Mouse (Mus musculus): ENCODE measurements around the gene Ikzf1. TPM values are rescaled to one million over a fixed set of nuclear protein-coding genes. Genes with fewer than 3 reads are reported as not detected.

Gene Ikzf1
- polyA plus RNA-seq, 2 experiments from 2014 or later, result 133 to 140 TPM

- ATAC-seq, result no peak
Observed at GRCm38 (mm10) chr11:11766736-11767135, 81.9 kb downstream of the Ikzf1 start.

DNA sequence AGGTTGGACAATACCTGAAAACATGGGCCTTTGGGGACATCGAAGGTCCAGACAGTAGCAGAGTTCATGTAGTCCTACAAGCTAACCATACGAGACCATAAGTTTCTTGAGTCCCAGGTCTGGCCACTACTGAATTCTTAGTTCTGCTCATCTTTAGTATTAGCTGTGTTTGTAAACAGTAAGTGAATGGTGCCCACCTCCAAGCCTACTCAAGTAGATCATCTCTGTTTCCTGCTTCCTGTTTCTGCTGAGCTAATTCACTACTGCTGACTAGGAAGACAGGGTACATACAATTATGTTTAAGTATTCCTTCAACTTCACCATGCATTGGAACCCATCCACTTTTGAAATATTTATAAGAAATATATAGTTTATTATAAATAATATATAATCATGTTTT, 83.3 kb downstream of the Ikzf1 start:
- ATAC-seq, result no peak

DNA sequence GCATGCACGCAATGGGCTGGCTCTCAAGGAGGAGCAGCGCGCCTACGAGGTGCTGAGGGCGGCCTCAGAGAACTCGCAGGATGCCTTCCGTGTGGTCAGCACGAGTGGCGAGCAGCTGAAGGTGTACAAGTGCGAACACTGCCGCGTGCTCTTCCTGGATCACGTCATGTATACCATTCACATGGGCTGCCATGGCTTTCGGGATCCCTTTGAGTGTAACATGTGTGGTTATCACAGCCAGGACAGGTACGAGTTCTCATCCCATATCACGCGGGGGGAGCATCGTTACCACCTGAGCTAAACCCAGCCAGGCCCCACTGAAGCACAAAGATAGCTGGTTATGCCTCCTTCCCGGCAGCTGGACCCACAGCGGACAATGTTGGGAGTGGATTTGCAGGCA, 84.5 kb downstream of the Ikzf1 start:
- no peak for ATAC-seq

DNA sequence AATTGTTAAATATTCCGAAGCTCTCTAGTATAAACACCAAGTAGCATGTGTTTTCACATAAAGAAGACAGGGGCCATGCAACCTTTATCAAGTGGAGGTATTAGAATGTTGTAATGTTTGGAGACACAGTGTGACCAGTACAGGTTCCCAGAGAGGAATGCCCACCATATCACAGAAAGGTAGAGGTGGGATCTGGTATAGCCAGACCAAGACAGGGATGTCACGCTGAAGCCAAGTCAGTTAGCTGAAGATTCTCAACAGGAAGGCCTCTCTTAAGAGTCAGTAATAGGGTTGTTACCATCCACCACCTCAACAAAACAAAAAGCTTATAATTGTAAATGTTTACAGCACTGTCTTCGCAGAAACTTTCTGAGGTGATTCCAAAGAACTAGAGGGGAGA, 85.9 kb downstream of the Ikzf1 start:
- no peak for ATAC-seq

DNA sequence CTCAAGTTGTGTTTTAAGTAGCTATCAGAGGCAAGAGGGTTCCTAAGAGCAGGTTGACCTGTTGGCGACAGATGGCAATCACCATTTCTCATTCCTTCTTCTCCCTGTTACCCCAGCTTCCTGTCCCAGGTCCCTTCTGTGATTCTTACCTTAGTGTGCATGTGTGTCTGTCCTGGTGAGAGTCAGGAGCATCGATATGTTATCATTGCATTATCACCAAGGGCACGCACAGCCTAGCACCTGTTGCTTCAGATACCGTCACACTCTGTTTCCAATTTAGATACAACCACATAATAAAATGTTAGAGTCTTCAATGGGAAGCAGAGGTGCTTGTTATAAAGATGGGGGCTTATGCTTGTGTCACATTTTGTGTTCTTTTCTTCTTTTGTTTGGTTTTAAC, 87.4 kb downstream of the Ikzf1 start:
- no peak for ATAC-seq

- no peak for ATAC-seq
Observed at GRCm38 (mm10) chr11:11774384-11774783, 89.6 kb downstream of the Ikzf1 start.

DNA sequence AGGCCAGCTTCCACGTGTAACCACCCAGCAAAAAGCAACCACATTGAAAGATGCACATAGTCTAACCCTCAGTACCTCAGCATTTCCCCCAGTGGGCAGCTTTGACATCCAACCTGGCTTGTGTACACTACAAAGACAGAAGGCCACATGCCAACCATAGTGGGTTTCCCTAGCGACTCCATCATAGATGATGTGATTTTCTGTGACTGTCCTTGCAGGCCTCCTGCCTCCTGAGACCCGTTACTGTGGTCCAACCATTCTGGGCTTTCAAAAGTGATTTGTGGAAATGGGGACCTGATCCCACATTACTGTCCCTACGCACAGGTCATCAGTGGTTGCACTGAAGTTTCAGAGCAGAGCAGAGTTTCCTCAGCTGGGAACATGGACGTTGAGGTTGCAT, 90.1 kb downstream of the Ikzf1 start:
- ATAC-seq, result no peak

DNA sequence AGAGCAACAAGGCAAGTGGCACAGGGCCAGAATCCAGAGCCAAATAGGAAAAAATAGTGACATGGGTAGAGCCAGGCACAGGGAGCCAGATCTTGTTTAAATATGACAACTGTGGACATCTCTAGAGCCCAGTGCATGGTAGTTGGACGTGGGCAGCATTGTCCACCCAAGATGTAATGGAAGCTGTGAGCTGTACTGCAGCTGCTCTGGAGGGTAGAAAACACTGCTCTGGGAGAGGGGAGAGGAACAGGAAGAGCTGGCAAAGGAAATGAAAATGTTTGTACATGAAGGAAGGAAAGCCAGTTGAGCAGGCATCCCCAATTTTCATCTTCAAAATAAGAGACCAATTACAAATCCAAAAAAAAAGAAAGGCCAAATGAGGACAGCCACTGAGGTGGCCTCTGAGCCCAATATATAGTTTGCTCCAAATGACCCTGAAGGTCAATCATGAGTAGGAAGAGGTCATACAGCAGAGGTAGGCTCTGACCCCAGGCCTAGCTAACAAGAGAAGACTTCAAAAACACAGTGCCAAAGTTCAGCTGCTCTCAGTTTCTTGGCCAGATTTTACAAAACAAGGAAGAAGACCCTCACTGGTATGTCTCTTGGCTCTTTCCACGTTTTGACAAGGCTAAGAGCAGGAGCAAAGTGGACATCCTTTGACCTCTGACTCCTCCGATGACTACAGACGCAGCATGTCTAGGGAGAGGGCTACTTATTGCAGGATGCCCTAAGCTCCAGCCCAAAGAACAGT, 91.4 kb downstream of the Ikzf1 start:
- no peak for ATAC-seq

GRCm38 (mm10) chr11:11776822-11777174, 92.0 kb downstream of the Ikzf1 start:
- no peak for ATAC-seq

GRCm38 (mm10) chr11:11777246-11777645, 92.4 kb downstream of the Ikzf1 start:
- no peak for ATAC-seq

GRCm38 (mm10) chr11:11777796-11778195, 93.0 kb downstream of the Ikzf1 start:
- no peak for ATAC-seq

- ATAC-seq, result no peak
Observed at GRCm38 (mm10) chr11:11778345-11778744, 93.5 kb downstream of the Ikzf1 start.

DNA sequence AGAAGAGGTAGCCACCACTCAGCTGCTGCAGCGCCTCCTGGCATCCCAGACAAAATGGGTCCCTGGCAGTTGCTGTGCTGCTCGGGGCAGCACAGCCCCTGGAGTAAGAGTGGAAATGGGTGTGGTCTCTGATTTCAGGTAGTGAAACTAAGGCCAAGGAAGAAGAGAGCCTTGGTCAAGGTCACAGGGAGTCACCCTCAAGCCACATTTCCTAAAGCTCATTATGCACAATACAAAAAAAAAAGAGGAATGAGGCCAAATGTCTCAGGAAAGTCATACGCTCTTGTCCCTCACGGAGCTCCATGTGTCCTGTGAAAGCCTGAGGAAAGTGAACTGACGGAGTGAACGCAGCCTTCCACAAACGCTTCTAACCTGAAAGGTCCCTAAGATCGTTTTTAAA, 96.9 kb downstream of the Ikzf1 start:
- no peak for ATAC-seq

DNA sequence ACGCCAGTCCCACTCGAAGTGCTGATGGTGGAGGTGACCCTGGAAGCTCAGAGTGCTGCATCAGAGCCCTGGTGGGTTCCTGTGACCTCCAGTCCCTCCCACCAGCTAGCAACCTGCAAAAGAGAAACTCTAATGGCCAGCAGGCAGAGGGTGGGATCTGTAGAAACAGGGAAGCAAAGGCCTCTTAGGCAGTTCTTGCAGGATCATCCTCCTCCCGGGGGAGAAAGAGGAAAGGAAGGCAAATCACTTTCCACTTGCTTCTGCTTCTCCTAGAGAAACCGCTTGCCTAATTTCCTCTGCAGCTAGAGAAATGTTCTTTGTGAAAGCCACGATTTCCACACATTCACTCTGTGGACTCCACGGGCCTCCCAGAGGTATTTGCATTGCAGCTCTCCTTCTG, 100.7 kb downstream of the Ikzf1 start:
- ATAC-seq, result no peak

DNA sequence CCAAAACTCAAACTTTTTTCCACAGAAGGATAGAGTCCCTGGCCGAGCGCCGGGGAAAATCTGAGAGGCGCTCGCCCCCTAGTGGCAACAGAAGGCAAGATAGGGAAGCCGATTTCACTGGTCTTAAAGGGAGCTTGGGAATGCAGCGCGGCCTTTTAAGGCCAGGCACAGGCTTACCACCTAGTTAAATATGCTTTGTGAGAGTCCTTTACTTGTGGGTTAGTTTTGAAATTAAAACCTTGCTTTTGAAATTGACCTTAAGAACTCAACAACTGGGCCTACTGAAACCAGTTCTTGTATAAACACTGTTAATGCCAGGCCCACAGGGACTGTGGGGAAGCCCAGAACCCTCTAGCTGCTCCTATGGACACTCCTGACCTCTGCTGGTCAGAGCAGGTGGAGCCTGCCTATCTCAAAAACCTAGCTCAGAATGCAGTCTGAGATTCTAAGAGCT, 103.7 kb downstream of the Ikzf1 start:
- ATAC-seq, result peak; percentile 84

DNA sequence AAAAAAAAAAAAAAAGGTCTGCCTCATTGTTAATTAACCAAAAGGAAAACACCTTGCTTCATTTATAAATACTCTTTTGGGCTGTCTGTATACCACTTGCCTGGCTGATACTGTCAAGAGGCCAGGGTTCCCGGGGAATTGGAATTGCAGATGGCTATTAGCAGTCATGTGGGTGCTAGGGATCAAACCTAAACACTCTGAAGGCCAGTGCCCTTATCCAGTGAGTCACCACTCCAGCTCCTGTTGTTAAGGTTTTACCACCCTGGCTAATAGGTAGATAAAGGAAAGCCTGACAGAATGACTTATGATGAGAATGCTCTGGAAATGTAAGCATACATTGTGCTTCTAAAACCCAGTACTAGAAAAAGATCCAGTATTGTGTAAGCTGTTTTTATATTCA, 109.8 kb downstream of the Ikzf1 start:
- ATAC-seq, result no peak

DNA sequence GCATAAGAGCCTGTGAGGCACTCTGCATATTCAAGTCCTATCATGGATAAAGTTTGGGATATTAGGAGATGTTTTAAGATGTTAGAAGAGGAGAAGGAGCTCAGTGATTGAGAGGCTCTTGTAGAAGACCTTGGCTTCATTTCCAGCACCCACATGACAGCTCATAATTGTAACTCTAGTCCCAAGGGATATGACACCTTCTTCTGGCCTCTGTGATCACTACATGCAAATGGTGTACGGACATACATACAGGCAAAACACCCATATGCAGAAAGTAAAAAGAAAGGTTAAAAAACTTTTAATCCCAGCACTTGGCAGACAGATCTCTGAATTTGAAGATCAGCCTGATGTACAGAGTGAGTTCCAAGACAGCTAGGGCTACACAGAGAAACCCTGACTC, 113.9 kb downstream of the Ikzf1 start:
- ATAC-seq, result no peak

DNA sequence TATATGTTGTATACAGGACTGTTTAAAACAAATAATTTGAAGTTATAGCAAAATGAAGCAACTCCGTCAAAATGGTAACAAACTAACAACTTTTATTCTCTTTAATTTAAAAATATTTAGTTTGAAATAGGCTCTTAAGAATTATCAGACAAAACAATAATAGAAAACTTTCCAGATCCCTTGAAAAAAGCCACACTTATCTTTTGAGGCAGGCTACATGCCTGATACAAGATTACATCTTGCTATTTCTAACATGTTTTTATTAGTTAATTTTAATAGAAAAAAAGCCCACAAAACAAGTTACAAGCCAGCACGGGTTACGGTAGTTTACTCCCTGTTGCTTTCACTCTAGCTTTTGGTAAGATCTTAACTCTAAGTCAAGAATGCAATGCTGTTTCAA, 115.5 kb downstream of the Ikzf1 start:
- no peak for ATAC-seq

DNA sequence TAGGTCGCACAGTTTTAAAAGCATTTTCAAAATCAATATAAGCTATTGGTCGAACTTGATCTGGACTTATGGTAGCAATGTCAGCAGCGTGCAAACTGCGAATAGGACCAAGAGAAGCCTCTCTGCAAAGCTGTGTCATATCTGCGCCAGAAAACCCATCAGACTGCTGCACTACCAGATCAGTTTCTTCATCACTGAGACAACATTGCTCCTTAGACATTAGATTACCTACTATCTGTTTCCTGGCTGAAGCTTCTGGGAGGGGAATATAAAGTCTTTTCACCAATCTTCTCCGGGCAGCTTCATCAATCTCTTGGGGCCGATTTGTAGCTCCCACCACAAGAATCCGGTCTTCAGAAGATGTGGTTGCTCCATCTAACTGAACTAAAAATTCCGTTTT, 116.3 kb downstream of the Ikzf1 start:
- ATAC-seq, result no peak

- ATAC-seq, result no peak
Observed at GRCm38 (mm10) chr11:11804421-11804820, 119.6 kb downstream of the Ikzf1 start.

DNA sequence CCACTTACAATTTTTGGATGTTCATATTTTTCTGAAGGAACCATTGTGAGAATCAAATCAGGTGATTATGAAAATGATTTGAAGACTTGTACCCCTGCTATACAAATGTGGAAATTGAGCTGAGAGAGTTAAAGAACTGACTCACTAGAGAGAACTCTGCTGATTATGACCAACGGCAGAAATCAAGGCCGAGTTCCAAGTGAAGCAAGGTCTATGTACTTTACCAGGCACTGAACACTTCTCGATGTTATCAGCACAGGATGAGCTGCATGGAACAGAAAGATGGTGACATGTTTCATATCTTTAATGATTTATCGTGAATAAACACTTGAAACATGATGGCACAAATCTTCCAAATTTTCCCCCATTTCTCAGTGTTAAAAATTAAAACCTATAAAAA, 121.1 kb downstream of the Ikzf1 start:
- ATAC-seq, result no peak

DNA sequence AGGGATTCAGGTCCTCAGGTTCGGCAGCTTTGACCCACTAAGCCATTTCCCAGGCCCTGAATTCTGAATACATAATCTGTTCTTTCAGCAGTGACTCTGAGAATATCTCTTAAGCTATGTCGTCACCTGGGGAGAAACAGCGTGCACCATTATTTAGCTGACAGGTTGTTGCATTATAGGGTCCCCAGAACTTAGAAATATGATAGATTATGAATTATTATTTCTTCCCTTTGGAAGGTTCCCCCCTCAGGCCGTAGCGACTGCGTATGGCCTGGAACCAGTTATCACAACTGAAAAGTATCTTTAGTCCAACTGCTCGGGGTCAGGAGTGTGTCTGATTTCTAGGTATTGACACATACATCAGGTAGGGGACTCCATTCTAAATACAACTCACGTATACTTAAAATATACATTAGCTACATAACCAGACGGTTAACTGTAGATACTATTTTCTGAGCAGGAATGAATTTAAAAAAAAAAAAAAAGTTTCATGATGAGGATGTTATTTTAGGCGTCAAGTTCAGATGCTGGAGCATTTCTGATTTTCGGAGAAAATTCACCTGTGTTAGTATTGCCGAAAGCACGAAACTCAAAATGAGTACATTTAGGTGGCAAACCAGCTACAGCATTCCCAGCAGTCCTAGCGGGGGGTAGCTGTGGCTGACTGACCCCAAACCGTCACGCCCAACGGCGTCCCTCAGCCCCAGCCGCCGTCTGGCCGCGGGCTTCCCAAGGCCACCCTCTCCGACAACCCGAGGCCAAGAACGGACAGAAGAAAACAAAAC, 123.4 kb downstream of the Ikzf1 start:
- ATAC-seq, result no peak

DNA sequence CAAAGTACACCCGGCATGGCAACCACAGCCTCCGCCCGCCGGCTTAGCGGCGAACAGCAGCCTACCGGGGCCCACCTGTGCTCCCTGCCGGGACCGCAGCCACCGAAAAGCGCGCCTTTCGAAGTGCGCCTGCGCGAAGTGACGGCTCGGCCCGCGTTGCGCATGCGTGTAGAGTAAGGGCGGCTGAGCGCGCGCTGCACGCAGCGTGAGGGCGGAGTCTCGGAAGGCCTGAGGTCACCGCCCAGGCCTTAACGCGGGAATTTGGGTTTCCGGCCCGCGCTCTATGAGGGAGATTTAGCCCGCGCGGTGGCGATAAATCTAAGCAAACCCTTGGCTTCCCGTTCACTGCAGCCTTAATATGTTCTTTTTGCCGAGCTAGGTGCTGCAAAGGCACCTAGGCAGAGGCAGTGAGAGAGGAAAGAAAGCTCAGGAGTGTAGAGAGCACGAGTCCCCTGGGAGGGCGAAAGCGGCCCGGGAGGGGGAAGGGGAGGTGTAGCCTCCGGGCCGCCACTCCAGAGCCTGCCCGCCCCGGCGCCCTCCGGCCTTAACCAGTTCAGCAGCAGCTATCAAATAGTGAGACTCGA, 124.1 kb downstream of the Ikzf1 start, which contains the start of gene Fignl1:
TSS of gene Fignl1 (minus strand) at position 143 of the 584 bp plus-strand sequence.
- ATAC-seq, result peak; percentile 96

All from activated CD4-positive, CD25-positive, alpha-beta regulatory T cell, adult 4 months (primary cell).